Mouse (Mus musculus): Measurements from ENCODE around the gene Abhd14a.
A peak's percentile ranks its signal among the peaks of the same experiment; 100 is the strongest.

Gene Abhd14a

GRCm38 (mm10) chr9:106452821-106453220, 5.3 kb upstream of the Abhd14a start:
- no peak for DNase-seq (ENCODE audit: low read depth, low spot score)

DNA sequence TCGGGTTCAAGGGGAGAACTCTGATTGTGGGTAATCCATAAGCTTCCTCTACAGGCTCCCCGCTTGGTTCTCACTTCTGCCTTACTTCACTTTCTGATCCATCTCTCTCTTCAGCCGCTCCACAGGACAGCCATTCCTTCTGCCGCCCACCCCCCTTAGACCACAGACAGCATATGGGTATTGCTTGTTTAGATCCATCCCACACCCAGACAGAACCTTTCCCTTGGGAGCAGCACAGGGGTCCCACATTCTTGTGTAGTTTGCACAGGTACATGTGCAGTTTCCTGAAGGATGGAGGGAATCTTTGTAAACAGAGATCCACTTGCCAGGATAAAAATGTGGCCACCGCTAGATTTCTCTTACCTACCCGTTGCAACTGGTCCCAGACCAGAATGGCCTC, 4.9 kb upstream of the Abhd14a start:
- DNase-seq (ENCODE audit: low read depth, low spot score) = no peak

DNA sequence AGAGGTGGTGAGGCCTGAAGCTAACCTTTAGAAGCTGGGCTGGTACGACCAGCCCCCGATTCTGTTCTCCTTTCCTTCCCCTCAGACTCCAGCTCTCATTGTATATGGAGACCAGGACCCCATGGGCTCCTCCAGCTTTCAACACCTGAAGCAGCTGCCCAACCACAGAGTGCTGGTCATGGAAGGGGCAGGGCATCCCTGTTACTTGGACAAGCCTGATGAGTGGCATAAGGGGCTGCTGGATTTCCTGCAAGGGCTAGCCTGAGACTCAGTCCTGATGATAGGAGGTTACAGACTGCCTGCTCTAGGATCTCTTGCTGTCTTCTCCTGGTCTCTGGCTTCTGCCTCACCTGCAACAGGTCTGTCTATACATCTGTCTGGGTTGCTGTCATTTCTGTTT, 4.4 kb upstream of the Abhd14a start:
- DNase-seq (ENCODE audit: low read depth, low spot score) = no peak

DNA sequence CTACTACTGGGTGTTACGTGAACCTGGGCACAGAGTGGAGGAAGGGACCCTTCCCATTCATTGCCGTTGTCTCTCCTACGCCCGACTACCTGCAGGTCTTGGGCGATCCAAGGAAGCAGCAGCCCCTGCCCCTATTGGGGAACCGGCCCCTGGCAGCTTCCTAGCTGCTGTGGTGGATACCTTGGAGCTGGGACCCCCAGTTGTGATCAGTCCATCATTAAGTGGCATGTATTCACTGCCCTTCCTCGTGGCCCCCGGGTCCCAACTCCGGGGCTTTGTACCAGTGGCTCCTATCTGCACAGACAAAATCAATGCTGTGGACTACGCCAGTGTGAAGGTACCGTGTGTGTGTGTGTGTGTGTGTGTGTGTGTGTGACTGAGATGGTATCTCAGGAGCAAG, 3.8 kb upstream of the Abhd14a start:
- DNase-seq (ENCODE audit: low read depth, low spot score) = no peak

DNA sequence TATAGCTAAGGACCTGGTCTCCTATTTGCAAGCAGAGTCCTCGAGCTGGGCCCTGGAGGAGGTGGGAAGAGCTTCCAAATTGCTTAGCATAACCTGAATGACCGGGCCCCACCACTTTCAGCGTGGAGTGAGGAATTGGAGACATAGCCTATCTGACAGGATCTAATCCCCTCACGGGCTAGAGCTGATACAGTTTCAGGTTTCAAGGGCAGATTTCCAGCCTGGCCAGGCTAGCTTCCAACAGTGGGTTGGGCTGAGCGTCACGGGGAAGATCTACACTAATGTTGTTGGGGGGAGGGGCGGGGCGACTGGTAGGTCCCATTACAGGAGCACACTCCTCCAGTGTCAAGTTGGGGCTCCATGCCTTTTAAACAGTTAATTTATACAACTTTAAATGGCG, 3.2 kb upstream of the Abhd14a start:
- DNase-seq (ENCODE audit: low read depth, low spot score) = no peak

- DNase-seq (ENCODE audit: low read depth, low spot score) = no peak
Observed at GRCm38 (mm10) chr9:106449947-106450346, 2.5 kb upstream of the Abhd14a start.

DNA sequence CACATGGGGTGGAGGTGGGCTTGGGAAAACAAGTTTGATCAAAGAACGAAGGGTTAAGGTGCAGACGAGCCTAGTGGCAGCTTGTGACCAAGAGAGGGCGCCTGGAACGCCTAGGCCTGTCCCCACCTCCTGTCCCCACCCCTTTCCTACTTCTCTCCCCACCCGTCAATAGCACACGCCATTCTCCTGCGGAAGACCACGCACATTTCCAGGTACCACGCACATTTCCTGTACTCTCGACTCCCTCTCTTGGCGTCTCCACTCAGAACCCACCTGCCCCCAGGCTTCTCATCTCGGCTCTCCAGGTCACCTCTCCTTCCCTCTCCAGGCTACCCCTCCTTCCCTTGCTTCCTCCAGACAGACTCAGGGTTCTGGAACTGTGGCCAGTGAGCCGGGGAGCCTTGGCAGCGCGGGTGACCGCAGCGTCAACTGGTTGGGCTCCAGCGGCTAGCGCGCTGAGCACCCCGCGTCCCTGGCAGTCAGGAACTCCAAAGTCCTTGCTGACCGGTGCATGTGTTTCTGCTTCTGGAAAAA, 1.1 kb upstream of the Abhd14a start:
- no peak for DNase-seq (ENCODE audit: low read depth, low spot score)

GRCm38 (mm10) chr9:106447951-106448350, 473 bp upstream of the Abhd14a start:
- DNase-seq (ENCODE audit: low read depth, low spot score) = no peak

DNA sequence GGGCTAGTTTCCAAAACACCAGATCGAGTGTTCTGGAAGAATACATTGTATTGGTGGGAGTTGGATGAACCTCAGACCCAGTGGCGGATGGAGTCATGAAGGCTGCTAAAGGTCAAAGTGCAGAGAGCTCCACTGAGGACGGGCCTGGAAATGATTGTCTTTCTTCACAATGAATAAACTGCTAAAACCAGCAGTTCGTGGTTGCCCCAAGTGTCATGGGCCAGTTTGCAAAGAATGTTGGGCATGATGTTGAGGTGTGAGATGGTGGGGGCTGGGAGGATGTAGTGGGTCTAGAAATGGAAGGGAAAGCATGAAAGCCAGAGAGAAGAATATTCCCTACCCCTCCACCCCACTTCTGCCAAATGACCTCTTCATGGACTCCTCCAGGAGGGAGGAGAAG, 2.6 kb downstream of the Abhd14a start:
- no peak for DNase-seq (ENCODE audit: low read depth, low spot score)

DNA sequence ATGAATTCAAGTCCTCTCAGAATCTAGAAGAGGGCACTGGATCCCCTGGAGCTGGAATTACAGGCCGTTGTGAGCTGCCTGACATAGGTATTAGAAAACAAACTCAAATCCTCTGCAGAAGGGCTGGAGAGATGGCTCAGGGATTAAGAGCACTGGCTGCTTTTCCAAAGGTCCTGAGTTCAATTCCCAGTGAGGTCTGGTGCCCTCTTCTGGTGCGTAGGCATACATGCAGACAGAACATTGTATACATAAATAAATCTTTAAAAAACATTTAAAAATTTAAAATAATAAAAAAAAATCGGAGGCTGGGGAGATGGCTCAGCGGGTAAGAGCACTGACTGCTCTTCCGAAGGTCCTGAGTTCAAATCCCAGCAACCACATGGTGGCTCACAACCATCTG, 4.8 kb downstream of the Abhd14a start:
- DNase-seq (ENCODE audit: low read depth, low spot score) = no peak

- no peak for DNase-seq (ENCODE audit: low read depth, low spot score)
Observed at GRCm38 (mm10) chr9:106436566-106436965, 10.9 kb downstream of the Abhd14a start.

- DNase-seq (ENCODE audit: low read depth, low spot score) = no peak
Observed at GRCm38 (mm10) chr9:106433389-106433788, 14.1 kb downstream of the Abhd14a start.

DNA sequence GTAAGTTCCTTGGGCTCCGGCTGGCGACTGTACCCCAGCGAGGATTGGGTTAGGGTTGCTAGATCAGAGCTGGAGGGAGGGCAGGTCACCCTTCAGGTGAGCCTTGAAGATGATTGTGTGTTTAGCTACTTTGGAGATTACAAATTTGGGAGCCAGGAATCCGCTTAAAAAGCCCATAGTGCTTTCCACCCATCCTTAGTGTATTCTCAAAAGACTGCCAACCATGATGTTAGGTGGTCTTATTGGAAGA, 17.5 kb downstream of the Abhd14a start:
- no peak for DNase-seq (ENCODE audit: low read depth, low spot score)

- peak; percentile 78 for DNase-seq (ENCODE audit: low read depth, low spot score)
Observed at GRCm38 (mm10) chr9:106429221-106430014, 18.1 kb downstream of the Abhd14a start, which contains the start of gene Rpl29. Gene Rpl29, plus strand, starts transcription at chr9:106429454.

- no peak for DNase-seq (ENCODE audit: low read depth, low spot score)
Observed at GRCm38 (mm10) chr9:106428719-106429220, 18.7 kb downstream of the Abhd14a start.

DNA sequence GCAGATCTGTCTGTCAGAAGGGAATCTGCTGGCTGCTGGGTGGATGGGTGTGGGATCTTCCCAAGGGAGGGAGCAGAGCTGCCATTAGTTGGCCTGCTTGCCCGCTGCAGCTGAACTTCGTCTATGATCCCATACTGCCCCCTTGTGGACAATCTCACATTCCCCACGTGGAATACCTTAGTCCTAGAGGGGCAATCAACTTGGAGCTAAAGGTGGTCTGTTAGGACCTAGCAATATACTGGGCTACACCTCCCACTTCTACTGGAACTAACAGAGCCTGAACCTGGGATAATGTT, 25.7 kb downstream of the Abhd14a start:
- DNase-seq (ENCODE audit: low read depth, low spot score) = peak; percentile 57

DNA sequence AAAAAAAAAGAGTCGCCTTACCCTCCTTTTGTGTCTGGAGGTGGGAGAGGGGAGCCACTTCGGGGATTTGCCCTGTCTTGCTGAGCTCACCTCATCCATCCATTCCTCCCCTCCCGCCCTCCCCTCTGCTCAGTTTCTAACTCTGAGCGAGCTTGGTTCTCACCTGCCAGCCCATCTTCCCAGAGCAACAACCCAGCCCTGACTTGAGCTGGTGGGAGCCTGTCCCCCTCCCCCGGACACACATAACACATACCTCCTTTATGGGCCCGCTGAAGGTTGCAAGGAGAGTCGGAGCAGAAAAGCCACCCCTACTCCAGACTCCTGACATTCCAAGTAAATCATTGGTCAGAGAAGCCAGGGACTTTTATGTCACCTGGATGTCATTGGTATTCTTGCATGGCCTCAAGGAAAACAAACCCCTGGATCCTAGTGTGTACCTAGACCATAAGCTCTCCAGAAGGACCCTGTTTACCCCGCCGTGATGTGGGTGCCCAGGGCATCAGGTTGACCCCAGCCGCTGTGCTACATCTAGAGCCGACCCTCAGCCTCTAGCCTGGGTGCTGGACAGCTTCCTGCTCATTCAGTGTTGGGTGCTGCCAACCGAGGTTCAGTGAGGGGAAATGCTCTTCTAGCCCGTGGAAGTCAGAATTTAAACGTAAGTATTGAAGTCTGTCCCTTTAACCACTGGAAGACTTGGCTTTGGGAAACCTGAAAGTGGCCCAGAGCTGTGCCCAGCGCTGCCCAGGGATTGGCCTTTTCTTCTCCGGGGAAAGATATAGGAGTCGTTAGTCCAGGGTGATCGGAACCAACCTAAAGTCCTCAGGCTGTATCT, 26.2 kb downstream of the Abhd14a start:
- no peak for DNase-seq (ENCODE audit: low read depth, low spot score)

DNA sequence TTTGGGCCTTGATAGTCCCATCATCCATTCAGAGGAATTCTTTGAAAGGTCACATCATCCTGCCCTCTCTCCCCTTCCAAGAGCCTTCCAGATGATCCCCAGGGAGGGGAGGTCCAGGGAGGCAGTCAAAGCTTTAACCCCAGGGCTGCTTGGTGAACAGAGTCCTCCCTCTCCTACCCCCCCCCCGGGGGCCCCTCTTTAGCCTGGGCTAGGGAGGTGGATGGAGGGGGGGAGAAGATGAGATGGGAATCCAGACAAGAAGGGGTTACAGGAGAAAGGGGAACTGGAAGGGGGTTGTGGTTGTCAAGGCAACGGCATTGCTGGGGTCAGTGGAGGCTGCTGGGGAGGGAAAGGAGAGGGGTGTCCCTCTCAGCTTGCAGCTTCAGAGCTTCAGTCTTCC, 26.9 kb downstream of the Abhd14a start:
- DNase-seq (ENCODE audit: low read depth, low spot score) = no peak

- no peak for DNase-seq (ENCODE audit: low read depth, low spot score)
Observed at GRCm38 (mm10) chr9:106417841-106418625, 29.4 kb downstream of the Abhd14a start.

GRCm38 (mm10) chr9:106416826-106417225, 30.7 kb downstream of the Abhd14a start:
- DNase-seq (ENCODE audit: low read depth, low spot score) = no peak

- DNase-seq (ENCODE audit: low read depth, low spot score) = no peak
Observed at GRCm38 (mm10) chr9:106413606-106414005, 33.9 kb downstream of the Abhd14a start.

DNA sequence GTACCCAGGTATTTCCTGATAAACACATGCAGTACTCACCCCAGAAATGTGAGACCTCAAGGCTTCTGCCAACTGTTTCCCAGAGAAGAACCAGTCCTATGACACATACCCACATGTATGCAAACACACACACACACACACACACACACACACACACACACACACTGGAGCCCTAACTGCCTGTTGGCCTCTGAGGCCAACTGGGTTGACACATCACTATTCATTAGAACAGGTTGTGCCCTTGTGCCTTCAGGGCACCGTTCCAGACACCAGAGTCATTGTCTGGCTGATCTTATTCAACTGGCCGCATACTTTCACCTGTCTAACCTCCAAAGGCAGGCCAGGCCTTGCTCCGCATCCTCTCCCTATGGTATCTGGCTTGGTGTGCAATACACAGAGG, 35.3 kb downstream of the Abhd14a start:
- no peak for DNase-seq (ENCODE audit: low read depth, low spot score)

Measured in c-Kit-negative CD71-positive TER-119-positive erythroid progenitor cells, embryonic 14.5 days (primary cell).